Mouse (Mus musculus): ENCODE measurements around the gene Ccdc102a. TPM values are rescaled to one million over a fixed set of nuclear protein-coding genes. Genes with fewer than 3 reads are reported as not detected.
"Not testable (repeated sequence)": the region's sequence is repeated elsewhere in the genome, so short reads cannot be mapped to it uniquely, and the experiment has no call there.

Gene Ccdc102a
- total RNA-seq, 2 experiments from 2014 or later, result 3.6 to 4.2 TPM

- DNase-seq, result no peak
These were observed 42.6 kb downstream of the Ccdc102a start for GRCm38 (mm10) chr8:94875096-94875870.

GRCm38 (mm10) chr8:94874358-94874757 lies 43.5 kb downstream of the Ccdc102a start:
- peak; percentile 58 for DNase-seq

GRCm38 (mm10) chr8:94872576-94872975 lies 45.3 kb downstream of the Ccdc102a start:
- DNase-seq, result no peak

GRCm38 (mm10) chr8:94872156-94872555 lies 45.7 kb downstream of the Ccdc102a start:
- no peak for DNase-seq

- peak; percentile 77 for DNase-seq
These were observed 46.6 kb downstream of the Ccdc102a start for GRCm38 (mm10) chr8:94871108-94871894.

GRCm38 (mm10) chr8:94870474-94871107 lies 47.3 kb downstream of the Ccdc102a start:
- DNase-seq, result no peak

- DNase-seq, result no peak
These were observed 47.9 kb downstream of the Ccdc102a start for GRCm38 (mm10) chr8:94870003-94870402.

GRCm38 (mm10) chr8:94869146-94869545 lies 48.8 kb downstream of the Ccdc102a start:
- no peak for DNase-seq

GRCm38 (mm10) chr8:94866921-94867320 lies 51.0 kb downstream of the Ccdc102a start:
- no peak for DNase-seq

GRCm38 (mm10) chr8:94865292-94865691 lies 52.6 kb downstream of the Ccdc102a start:
- no peak for DNase-seq

- DNase-seq, result no peak
These were observed 53.8 kb downstream of the Ccdc102a start for GRCm38 (mm10) chr8:94863897-94864673.

GRCm38 (mm10) chr8:94862487-94863220 lies 55.2 kb downstream of the Ccdc102a start:
- DNase-seq, result no peak

- no peak for DNase-seq
These were observed 56.5 kb downstream of the Ccdc102a start for GRCm38 (mm10) chr8:94861352-94861910.

GRCm38 (mm10) chr8:94857346-94858173 lies 60.3 kb downstream of the Ccdc102a start, which contains the start of gene Polr2c:
Polr2c (plus strand) TSS chr8:94857450.
- peak; percentile 83 for DNase-seq

- no peak for DNase-seq
These were observed 60.9 kb downstream of the Ccdc102a start for GRCm38 (mm10) chr8:94857011-94857345.

GRCm38 (mm10) chr8:94854761-94855160 lies 63.1 kb downstream of the Ccdc102a start:
- not testable (repeated sequence) for DNase-seq
